Mouse (Mus musculus) embryonic facial prominence, embryonic 10.5 days (tissue): ENCODE data around the gene Atp8a2. TPM values are rescaled to one million over a fixed set of nuclear protein-coding genes. Genes with fewer than 3 reads are reported as not detected.

Source experiments
- DNase-seq: peaks from one replicate; pipeline ENCODE4 v3.0.0-alpha.2; 2017; ENCODE audit warnings: low spot score
- H3K27ac ChIP-seq: fragments of 300-500 bp; sonication (generic); replicated peaks from 2 replicates; pipeline ENCODE4 v1.5.1; 2016; ENCODE audit warnings: mild to moderate bottlenecking
- H3K27me3 ChIP-seq: fragments of 300-500 bp; sonication (generic); replicated peaks from 2 replicates; pipeline ENCODE4 v1.6.1; 2016; ENCODE audit warnings: low read depth, mild to moderate bottlenecking; ENCODE audit not compliant: poor library complexity, severe bottlenecking
- H3K36me3 ChIP-seq: fragments of 300-500 bp; sonication (generic); replicated peaks from 2 replicates; pipeline ENCODE4 v1.6.1; 2016; ENCODE audit warnings: mild to moderate bottlenecking, moderate library complexity
- H3K4me1 ChIP-seq: fragments of 300-500 bp; sonication (generic); 2 replicates; pipeline ENCODE4 v1.6.1; 2016
- H3K4me3 ChIP-seq: fragments of 300-500 bp; sonication (generic); 2 replicates; pipeline ENCODE4 v1.5.1; 2016; ENCODE audit warnings: mild to moderate bottlenecking, moderate library complexity
- H3K9me3 ChIP-seq: fragments of 300-500 bp; sonication (generic); 2 replicates; pipeline ENCODE4 v1.6.1; 2016; ENCODE audit warnings: mild to moderate bottlenecking
- whole genome bisulfite sequencing: fragments of 180-500 bp; shearing (Covaris S2); methylation state at CpG from one replicate; pipeline ENCODE4 v1.1.7; 2016; 5-methylcytosine and 5-hydroxymethylcytosine counted together
- polyA plus RNA-seq: library from polyadenylated mRNA; unstranded; fragments of >200 nt; fragmentation: Nextera tagmentation; extraction: Ambion mirVana; gene quantifications from 2 replicates; pipeline ENCODE4 v1.2.1, GENCODE M21; 2016

Atp8a2 gene
- polyA plus RNA-seq: 1.8 and 2.8 TPM in 2 replicates

- Histone ChIP-seq H3K27me3 (no peaks in the 10 kb centered on the region), H3K36me3 (no peaks in the 10 kb centered on the region), H3K4me1 (no peaks in the 10 kb centered on the region), H3K4me3 (no peak within 1 kb of the TSS), H3K9me3 (no peaks in the 10 kb centered on the region), H3K27ac (no peak within 1 kb of the TSS)
- 88% methylated on average over 7 of the region's 7 CpGs for WGBS
- no peak for DNase-seq
Observed at GRCm38 (mm10) chr14:60196884-60197283, at the start of gene Atp8a2. Gene Atp8a2, minus strand, starts transcription at chr14:60197179.

- no peaks in the 10 kb centered on the region for H3K27me3 ChIP-seq
- H3K9me3 ChIP-seq: no peaks in the 10 kb centered on the region
- no peak for DNase-seq
- H3K36me3 ChIP-seq: peaks cover 95% of the 10 kb centered on the region
- 81% methylated on average over 3 of the region's 3 CpGs for WGBS
- H3K4me3 ChIP-seq: no peak overlapping the region
- H3K27ac ChIP-seq: no peak overlapping the region
- no peaks in the 10 kb centered on the region for H3K4me1 ChIP-seq
Observed at GRCm38 (mm10) chr14:60238551-60238950, 41.6 kb upstream of the Atp8a2 start.

- Histone ChIP-seq H3K9me3 (no peaks in the 10 kb centered on the region), H3K36me3 (peaks cover 63% of the 10 kb centered on the region), H3K4me3 (no peak overlapping the region), H3K27ac (no peak overlapping the region), H3K27me3 (no peaks in the 10 kb centered on the region), H3K4me1 (no peaks in the 10 kb centered on the region)
- 89% methylated on average over 10 of the region's 10 CpGs for WGBS
- no peak for DNase-seq
Observed at GRCm38 (mm10) chr14:60219886-60220285, 22.9 kb upstream of the Atp8a2 start.

- no peaks in the 10 kb centered on the region for H3K9me3 ChIP-seq
- WGBS: 90% methylated on average over 4 of the region's 4 CpGs
- H3K4me1 ChIP-seq: no peaks in the 10 kb centered on the region
- no peak overlapping the region for H3K4me3 ChIP-seq
- DNase-seq: no peak
- H3K36me3 ChIP-seq: peaks cover 59% of the 10 kb centered on the region
- no peaks in the 10 kb centered on the region for H3K27me3 ChIP-seq
- H3K27ac ChIP-seq: no peak overlapping the region
Observed at GRCm38 (mm10) chr14:60217616-60218015, 20.6 kb upstream of the Atp8a2 start.

- H3K4me3 ChIP-seq: no peak overlapping the region
- no peaks in the 10 kb centered on the region for H3K9me3 ChIP-seq
- H3K36me3 ChIP-seq: peaks cover 50% of the 10 kb centered on the region
- DNase-seq: no peak
- no peak overlapping the region for H3K27ac ChIP-seq
- no peaks in the 10 kb centered on the region for H3K27me3 ChIP-seq
- WGBS: 82% methylated on average over 1 of the region's 1 CpGs
- H3K4me1 ChIP-seq: no peaks in the 10 kb centered on the region
Observed at GRCm38 (mm10) chr14:60216125-60216524, 19.1 kb upstream of the Atp8a2 start.

- H3K27ac ChIP-seq: no peak overlapping the region
- no peaks in the 10 kb centered on the region for H3K4me1 ChIP-seq
- peaks cover 40% of the 10 kb centered on the region for H3K36me3 ChIP-seq
- no peaks in the 10 kb centered on the region for H3K27me3 ChIP-seq
- DNase-seq: no peak
- no peaks in the 10 kb centered on the region for H3K9me3 ChIP-seq
- no peak overlapping the region for H3K4me3 ChIP-seq
- 96% methylated on average over 3 of the region's 3 CpGs for WGBS
Observed at GRCm38 (mm10) chr14:60215000-60215399, 18.0 kb upstream of the Atp8a2 start.

GRCm38 (mm10) chr14:60214040-60214439 lies 17.1 kb upstream of the Atp8a2 start:
- no peak for DNase-seq
- no peaks in the 10 kb centered on the region for H3K4me1 ChIP-seq
- no peak overlapping the region for H3K27ac ChIP-seq
- H3K9me3 ChIP-seq: no peaks in the 10 kb centered on the region
- H3K27me3 ChIP-seq: no peaks in the 10 kb centered on the region
- WGBS: 77% methylated on average over 1 of the region's 1 CpGs
- H3K4me3 ChIP-seq: no peak overlapping the region
- H3K36me3 ChIP-seq: peaks cover 30% of the 10 kb centered on the region

GRCm38 (mm10) chr14:60209166-60209565 lies 12.2 kb upstream of the Atp8a2 start:
- no peak overlapping the region for H3K4me3 ChIP-seq
- no peak overlapping the region for H3K27ac ChIP-seq
- H3K4me1 ChIP-seq: no peaks in the 10 kb centered on the region
- no peaks in the 10 kb centered on the region for H3K27me3 ChIP-seq
- no peak for DNase-seq
- no peaks in the 10 kb centered on the region for H3K9me3 ChIP-seq
- 91% methylated on average over 7 of the region's 7 CpGs for WGBS
- H3K36me3 ChIP-seq: no peaks in the 10 kb centered on the region

- H3K36me3 ChIP-seq: no peaks in the 10 kb centered on the region
- WGBS: 92% methylated on average over 6 of the region's 6 CpGs
- H3K4me3 ChIP-seq: no peak overlapping the region
- H3K4me1 ChIP-seq: no peaks in the 10 kb centered on the region
- H3K9me3 ChIP-seq: no peaks in the 10 kb centered on the region
- no peak overlapping the region for H3K27ac ChIP-seq
- no peaks in the 10 kb centered on the region for H3K27me3 ChIP-seq
- DNase-seq: no peak
Observed at GRCm38 (mm10) chr14:60204993-60205392, 8.0 kb upstream of the Atp8a2 start.

- DNase-seq: no peak
- 85% methylated on average over 5 of the region's 5 CpGs for WGBS
- Histone ChIP-seq H3K36me3 (no peaks in the 10 kb centered on the region), H3K27me3 (no peaks in the 10 kb centered on the region), H3K27ac (no peak overlapping the region), H3K9me3 (no peaks in the 10 kb centered on the region), H3K4me1 (no peaks in the 10 kb centered on the region), H3K4me3 (no peak overlapping the region)
Observed at GRCm38 (mm10) chr14:60195999-60196398, 980 bp downstream of the Atp8a2 start.

GRCm38 (mm10) chr14:60194606-60195005 lies 2.4 kb downstream of the Atp8a2 start:
- no peaks in the 10 kb centered on the region for H3K36me3 ChIP-seq
- 88% methylated on average over 1 of the region's 1 CpGs for WGBS
- no peak overlapping the region for H3K27ac ChIP-seq
- no peaks in the 10 kb centered on the region for H3K9me3 ChIP-seq
- no peaks in the 10 kb centered on the region for H3K27me3 ChIP-seq
- H3K4me1 ChIP-seq: no peaks in the 10 kb centered on the region
- H3K4me3 ChIP-seq: no peak overlapping the region
- DNase-seq: no peak

- Histone ChIP-seq H3K27ac (no peak overlapping the region), H3K4me3 (no peak overlapping the region), H3K4me1 (no peaks in the 10 kb centered on the region), H3K9me3 (no peaks in the 10 kb centered on the region), H3K27me3 (no peaks in the 10 kb centered on the region), H3K36me3 (no peaks in the 10 kb centered on the region)
- no peak for DNase-seq
- 90% methylated on average over 5 of the region's 5 CpGs for WGBS
Observed at GRCm38 (mm10) chr14:60189771-60190170, 7.2 kb downstream of the Atp8a2 start.

- Histone ChIP-seq H3K4me3 (no peak overlapping the region), H3K9me3 (no peaks in the 10 kb centered on the region), H3K4me1 (no peaks in the 10 kb centered on the region), H3K36me3 (no peaks in the 10 kb centered on the region), H3K27ac (no peak overlapping the region), H3K27me3 (no peaks in the 10 kb centered on the region)
- no peak for DNase-seq
- WGBS: 78% methylated on average over 5 of the region's 5 CpGs
Observed at GRCm38 (mm10) chr14:60188201-60188825, 8.7 kb downstream of the Atp8a2 start.
